Mouse (Mus musculus) cerebellum, postnatal 25 days (tissue): Measurements from ENCODE around the gene Cyp51.
"Not testable (repeated sequence)": the region's sequence is repeated elsewhere in the genome, so short reads cannot be mapped to it uniquely, and the experiment has no call there.

Experiments used
- DNase-seq, 2 experiments: peaks; one replicate each; pipeline ENCODE4 v3.0.0; 2021; ENCODE audit warnings: mixed read lengths in 2 of 2

Cyp51 gene

DNA sequence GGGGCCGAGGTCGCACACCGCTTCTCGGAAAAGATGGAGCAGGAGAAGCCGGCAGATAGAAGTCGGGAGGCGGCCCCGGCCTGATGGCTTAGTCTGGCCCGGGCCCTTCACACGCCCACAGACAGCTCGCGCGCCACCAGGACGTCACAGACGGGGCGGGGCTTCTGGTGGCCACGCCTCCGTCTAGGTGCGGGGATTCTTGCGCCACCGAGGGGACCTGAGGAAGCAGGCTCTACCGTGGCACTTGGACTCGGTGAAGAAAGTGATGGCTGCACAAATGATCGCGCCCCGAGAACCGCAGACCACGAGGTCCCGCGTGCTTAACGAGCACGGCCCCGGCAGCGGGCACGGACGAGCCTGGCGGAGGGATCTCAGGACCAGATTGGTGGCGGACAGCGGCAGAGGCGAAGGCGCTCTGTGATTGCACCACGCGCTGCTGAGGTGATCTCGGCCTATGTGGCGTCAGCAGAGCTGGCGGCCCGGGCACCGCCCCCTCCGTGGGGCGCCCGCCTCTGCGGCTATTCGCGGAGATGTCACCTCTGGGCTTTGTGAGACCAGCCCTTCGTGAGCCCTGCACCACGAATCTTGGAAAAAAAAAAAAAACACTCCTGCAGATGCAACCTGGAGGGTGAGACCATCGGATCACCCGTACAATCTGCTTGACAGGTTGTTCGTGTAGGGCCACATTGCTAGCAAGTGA, at the start of gene Cyp51:
TSS of gene Cyp51 (minus strand) at position 406 of the 700 bp plus-strand sequence.
- DNase-seq = peak; percentile 93 to 95

DNA sequence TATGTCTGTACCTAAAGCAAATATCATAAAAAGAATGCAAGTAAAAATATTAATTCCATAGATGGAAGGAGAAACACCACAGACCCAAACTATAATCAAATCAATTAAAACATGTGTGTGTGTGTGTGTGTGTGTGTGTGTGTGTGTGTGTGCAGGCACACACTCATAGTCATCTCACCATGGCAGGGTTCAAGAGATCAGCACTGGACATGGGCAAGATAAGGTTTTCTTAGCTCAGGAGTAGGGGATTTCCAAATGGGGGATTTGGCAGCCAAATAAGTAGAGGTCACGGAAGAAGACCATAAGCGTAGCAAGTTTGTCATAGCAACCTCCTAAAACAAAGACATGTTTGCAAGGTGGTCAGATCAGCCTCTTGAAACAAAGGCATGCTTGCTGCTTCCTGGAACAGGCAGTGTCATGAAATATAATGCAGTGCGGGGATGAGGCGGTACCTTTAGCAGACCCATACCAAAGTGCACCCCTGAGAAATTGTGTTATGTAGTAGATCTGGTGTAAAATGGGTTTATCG, 8.1 kb upstream of the Cyp51 start:
- no peak for DNase-seq

DNA sequence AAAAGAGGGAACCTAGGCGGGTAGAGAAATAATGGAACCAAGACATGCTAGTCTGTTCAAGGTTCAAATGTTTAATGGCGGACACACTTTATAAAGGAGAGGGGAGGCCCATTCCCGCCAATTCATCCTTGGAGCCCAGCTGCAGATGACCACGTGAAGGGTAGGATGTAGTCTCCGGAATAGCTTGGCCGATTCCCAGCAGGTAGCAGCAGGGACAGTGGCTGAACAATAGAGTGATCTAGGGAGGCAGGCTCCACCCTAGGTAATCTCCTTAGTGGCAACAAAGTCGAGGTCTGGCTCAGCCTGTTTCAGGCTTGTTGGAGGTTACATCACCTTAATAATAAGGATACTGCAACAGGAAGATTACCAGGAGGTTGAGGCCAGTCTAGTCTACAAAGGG, 2.5 kb upstream of the Cyp51 start:
- not testable (repeated sequence) for DNase-seq

DNA sequence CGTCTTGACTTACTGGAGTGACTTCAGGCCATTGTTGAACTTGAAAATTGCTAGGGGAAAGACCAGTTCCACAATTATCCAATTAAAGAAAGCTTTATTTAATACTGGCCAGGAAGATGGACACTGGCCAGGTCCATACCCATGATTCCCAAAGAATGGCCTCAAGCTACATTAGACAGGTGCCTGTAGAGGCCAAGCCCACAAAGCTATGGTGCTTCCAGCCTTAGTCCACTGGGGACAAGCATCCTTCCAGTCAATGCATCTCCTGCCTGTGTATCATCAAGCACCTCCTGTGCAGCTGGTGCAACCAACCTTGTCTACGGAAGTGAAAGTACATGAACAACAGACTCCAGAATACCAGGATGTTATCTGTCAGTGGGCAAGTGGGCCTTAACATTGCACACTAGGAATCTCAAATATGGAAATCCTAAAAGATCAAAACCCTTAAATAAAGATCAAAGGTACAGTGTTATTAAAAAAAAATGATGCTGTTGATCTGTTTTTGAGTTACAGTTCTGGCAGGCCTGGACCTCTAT, 1.2 kb upstream of the Cyp51 start:
- DNase-seq = no peak

DNA sequence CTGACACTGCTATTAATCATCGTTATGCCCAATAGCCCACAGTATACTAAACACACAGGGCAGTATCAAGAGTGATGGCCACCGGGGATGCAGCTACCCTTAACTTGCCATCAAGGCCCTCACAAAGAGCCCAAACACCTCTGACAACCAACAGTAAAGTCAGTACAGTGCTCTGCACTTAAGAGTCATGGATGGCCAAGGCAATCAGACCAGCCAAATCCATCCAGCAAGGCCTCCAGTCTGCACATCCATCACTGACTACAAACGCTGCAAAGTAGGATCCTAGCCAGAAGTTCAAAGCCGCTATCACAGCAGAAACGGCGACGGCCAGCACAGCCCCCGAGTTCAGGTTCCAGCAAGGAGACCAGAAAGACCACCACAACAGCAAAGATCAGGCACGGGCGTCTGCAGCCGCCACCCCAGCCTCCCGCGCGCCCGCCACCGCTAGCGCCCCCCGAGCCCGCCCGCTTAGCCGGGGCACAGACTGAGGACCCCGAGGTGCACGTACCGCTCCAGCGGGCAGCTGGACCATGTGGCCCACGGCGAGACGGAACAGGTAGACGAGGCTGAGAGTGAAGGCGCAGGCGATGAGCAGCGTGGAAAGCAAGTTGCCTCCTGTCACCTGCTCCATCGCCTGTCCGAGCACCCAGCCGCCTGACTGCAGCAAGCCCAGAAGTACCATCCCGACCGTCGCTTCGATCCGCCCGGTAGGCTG, 763 bp downstream of the Cyp51 start:
- DNase-seq = no peak

DNA sequence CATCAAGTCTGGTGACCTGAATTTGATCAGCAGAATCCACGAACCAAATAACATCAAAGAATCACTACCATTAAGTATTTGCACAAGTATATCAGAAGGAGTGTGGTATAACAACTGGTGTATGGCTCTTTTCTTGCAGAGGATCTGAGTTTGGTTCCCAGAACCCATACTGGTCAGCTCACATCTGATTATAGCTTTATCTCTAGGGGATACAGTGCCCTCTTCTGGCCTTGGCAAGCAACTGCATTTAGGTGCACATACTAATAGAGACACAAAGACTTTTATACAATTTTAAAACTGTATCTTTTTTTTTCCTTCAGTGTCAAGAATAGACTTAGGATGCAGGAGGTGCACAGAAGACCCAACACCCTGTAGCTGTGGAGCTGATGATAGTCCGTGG, 2.8 kb downstream of the Cyp51 start:
- DNase-seq = no peak

DNA sequence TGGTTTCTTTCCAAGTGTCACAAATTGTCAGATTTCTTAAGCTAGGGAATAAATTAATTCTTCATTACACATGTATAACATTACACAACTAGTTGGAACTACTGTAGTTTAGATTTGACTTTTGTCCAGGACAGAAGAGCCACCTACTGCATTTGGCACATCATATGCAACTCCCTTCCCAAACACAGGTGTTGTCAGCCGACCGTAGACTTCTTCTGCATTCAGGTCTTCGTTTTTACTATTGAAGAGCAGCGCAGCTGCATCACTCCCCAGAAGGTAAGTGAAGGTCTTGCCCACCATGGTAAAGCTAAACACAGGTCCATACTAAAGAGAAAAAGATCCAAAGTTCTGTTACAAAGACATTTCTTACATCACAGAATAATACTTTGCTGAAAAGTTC, 3.5 kb downstream of the Cyp51 start:
- no peak for DNase-seq

DNA sequence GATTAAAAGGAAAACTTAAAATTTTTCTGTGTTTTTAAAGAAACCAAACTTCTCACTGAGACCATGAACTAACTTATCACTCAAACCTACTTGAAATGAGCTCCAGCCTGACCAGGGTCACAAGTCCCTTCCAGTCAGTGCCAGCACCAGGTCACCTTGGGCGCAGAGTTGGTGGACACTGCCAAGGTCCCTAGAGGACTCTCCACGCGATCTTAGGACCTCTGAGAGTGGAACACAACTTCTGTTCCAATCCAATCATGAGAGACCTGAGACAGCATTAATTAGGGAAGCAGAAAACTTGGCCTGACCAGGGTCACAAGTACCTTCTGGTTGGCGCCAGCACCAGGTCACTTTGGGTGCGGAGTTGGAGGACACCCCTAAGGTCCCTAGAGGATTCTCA, 10.1 kb downstream of the Cyp51 start:
- DNase-seq = no peak

DNA sequence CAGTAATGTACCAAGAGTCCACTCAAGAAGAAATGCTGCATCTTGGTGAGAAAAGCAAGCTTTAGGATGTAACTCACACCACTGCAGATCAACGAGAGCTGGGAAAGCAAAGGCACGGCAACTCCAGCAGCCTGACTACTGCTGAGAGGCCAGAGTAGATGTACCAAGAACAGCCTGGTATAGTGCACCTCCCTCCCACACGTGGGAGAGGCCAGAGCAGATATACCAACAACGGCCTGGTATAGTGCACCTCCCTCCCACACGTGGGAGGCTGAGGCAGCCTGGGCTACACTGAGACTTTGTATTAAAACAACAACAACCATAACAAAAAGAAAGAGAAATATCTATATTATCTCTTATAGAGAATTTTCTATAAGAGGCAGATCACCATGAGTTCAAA, 16.4 kb downstream of the Cyp51 start:
- no peak for DNase-seq

DNA sequence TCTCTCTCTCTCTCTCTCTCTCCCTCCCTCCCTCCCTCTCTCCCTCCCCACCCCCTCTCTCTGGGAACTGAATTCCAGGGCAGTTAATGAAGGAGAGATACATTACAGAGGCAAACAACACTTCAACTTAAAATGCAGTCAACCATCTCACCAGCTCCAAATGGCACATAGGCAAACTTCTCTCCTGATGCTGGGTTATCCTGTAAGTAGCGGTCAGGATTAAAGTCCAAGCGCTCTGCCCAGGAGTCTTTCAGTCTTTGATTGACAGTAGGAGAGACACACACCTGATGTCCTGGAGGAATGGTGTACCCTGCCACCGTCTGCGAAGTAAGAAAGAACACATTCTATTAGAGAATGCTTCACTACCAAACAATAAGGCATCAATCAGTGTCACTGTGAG, 18.2 kb downstream of the Cyp51 start:
- DNase-seq = no peak

DNA sequence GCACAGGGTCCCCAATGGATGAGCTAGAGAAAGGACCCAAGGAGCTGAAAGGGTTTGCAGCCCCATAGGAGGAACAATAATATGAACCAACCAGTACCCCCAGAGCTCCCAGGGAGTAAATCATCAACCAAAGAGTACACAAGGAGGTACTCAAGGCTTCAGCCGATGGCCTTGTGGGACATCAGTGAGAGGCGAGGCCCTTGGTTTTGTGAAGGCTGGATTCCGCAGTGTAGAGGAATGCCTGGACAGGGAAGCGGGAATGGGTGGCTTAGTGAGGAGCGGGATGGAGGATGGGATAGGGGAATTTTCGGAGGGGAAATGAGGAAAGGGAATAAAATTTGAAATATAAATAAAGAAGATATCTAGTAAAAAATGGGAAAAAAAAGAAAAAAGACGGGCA, 19.6 kb downstream of the Cyp51 start:
- DNase-seq = no peak

DNA sequence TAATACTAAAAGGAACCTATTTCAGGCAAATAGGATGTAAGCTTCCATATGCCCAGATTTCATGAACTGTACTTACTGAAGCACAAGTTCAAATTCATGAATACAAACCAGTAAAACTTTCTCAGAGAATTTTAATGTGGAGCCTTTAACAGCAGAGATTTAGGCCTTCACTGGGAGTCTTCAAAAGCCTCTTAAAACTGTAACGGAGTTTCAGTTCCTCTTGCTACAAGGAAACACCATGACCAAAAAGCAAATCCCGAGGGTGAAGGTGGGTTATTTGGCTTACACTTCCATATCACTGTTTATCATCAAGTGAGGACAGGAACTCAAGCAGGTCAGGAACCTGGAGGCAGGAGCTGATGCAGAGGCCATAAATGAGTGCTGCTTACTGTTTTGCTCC, 23.0 kb downstream of the Cyp51 start:
- DNase-seq = no peak

DNA sequence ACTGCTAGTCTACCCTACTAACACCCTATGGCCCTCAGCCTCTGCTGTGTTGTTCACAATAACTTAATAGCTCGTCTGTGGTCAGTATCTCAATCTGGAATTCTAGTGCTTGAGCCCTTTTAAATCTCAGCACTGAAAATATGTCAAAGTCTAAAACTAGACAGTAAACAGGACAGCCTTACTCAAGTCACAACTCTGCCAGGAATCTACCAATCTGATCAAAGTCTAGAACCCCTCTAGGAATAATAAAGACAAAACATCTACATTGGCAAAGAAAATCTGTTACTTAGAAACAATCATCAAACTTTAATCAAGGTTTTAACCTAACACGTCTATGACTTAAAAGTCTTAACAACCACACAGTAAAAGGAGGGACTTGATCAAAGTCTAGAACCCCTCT, 23.7 kb downstream of the Cyp51 start:
- DNase-seq = no peak

DNA sequence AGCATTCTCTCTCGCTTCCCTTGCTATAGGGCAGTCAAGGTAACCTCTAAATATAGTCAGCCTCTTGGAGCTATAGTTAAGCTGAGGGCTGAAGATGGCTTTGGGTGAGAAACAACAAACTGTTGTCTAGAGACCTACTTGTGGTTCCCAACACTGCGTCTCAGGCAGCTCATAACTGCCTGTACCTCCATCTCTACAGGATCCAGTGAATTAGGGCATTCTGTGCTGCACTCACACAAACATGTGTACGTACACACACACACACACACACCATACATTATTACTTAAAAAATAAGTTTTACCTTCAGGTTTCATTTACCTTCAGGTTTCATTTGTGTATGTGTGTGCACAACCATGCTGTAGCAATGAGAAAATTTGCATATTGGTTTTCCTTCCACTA, 25.5 kb downstream of the Cyp51 start:
- no peak for DNase-seq

DNA sequence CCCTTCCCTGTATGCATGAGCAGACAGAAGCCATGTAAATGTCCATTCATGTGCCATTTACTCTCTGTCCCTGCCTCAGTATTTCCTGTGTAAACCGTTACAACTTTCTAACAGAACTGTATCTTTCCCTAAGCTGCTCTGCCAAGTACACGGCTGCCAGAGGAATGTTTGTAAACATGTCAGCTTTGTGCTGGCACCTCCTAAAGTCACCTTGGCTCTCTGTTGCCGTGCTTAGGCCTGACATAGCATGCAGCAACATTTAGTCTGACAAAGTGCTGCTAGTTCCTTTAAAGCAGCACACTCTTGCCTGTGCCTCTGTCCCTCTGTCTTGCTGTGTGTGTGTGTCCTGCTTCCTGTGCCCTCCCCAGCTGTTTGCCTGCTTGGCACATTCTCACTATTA, 37.3 kb downstream of the Cyp51 start:
- no peak for DNase-seq

DNA sequence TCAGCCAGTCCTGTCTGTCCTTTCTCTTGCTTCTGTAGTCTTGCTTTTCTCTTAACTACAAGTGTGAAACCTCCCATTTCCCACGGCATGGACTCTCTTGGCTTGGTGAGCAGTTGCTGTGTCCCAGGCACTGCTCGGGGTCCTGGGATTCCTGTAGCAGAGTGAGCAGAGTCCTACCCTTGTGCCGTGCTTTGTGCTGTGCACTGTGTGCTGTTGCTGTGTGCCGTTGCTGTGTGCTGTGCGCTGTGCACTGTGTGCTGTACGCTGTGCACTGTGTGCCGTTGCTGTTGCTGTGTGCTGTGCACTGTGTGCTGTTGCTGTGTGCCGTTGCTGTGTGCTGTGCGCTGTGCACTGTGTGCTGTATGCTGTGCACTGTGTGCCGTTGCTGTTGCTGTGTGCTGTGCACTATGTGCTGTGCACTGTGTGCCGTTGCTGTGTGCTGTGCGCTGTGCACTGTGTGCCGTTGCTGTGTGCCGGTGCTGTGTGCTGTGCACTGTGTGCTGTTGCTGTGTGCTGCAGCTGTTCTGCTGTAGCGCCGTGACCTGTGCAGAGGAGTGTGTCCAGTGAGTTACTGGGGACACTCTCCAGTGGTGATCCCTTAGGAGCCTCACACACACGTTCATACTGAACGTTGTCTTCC, 38.0 kb downstream of the Cyp51 start:
- no peak for DNase-seq

DNA sequence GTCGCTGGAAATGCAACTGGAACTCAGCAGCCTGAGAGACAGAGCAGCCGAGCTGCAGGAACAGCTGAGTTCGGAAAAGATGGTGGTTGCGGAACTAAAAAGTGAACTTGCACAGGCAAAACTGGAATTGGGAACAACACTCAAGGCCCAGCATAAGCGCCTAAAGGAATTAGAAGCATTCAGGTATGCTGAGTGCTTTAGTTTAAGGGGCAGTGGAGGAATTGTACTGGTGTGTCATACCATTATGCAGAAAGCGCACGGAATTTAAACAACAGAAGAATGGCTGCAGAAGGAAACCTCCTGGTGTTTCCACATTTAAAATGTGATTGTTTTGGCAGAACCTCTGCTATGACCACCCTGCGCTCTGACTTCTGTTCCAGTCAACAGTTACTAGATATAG, 44.2 kb downstream of the Cyp51 start:
- DNase-seq = no peak

DNA sequence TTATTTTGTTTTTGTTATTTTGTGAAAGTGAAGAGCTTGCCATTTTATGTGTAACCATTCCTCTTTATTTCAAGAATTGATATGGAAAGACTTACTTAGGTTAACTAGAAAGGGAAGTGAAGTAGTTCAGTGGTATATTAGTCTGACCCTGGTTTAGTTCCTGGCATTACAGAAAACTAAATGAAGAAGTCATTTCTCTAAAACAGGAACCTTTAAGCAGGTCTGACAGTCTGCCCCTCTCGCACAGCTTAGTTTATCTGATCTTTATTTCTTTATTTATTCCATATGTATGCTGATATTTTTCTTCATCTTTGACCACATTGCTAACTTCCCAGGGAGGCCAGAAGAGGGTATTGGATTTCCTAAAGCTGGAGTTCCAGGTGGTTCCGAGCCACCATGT, 63.6 kb downstream of the Cyp51 start:
- DNase-seq = no peak

DNA sequence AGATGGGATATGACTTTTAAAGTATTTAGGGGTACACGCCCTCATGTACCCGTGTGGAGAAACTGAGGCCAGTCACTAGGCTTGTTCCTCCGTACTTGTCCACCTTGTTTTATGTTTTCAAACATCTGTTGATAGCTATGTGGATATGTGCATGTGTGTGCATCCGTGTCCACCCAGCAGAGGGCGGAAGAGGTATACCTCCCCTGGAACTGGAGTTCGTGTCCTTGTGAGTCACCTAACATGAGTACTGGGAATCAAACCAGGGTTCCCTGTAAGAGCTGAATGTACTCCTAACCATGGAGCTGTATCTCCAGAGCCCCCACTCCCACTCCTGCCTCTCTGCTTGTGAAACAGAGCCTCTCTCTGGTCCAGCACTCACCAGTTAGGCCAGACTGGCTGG, 64.2 kb downstream of the Cyp51 start:
- DNase-seq = no peak

DNA sequence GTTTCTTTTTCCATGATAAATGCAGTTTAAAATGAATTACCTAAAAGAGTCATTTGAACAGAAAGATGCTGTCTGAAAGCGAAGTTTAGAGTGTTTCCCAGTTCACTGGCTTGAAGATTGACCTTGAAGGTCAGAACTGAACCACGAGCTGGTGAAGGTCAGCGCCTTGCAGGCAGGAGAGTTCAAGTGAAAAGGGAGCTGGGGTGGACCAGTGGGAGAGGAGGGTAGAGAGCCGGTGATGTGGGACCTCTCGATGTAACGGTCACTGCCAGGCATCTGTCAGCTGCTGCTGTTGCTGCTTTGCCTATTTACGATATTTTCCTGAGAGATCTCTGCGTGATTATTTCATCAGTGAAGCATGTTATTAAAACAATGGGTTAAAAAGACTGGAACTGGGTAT, 65.2 kb downstream of the Cyp51 start:
- no peak for DNase-seq

DNA sequence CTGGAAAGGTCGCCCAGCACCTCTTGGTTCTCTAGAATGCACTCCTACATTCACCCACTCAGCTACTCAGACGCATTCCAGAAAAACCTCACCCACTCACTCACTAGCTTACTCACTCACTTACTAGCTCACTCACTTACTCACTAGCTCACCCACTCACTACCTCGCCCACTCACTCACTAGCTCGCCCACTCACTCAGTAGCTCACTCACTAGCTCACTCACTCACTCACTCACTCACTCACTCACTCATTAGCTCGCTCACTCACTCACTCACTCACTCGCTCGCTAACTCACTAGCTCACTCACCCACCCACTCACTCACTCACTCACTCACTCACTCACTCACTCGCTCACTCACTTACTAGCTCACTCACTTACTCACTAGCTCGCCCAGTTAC, 67.9 kb downstream of the Cyp51 start:
- no peak for DNase-seq

DNA sequence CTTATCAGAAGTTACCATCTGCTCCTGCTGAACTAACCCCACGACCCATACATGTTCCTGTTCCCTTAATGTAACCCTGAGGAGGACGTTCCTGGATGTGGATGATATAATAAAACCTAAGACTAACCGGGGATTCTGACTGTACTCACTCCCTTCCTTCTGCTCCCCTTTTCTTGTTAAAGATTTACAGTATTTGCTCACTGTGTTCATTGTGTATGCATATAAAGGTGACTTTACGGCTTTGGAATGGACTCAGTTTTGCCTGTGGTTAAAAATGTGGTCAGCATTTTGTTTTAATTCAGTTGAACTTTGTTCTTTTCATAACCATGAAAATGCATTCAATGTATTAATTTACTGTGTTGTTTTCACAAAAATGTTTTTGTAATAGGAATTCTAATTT, 72.7 kb downstream of the Cyp51 start:
- DNase-seq = no peak
